Mouse (Mus musculus) T-helper 2 cell (primary cell): ENCODE results near the gene Aff3.

Experiments used
- in situ Hi-C: fragments of 300-600 bp; cut with MboI, MseI; formaldehyde crosslinking; loops from one replicate; pipeline ENCODE4 v1.15.1; 2025; ENCODE audit warnings: high pct_unique_total_duplicates

Gene Aff3

DNA sequence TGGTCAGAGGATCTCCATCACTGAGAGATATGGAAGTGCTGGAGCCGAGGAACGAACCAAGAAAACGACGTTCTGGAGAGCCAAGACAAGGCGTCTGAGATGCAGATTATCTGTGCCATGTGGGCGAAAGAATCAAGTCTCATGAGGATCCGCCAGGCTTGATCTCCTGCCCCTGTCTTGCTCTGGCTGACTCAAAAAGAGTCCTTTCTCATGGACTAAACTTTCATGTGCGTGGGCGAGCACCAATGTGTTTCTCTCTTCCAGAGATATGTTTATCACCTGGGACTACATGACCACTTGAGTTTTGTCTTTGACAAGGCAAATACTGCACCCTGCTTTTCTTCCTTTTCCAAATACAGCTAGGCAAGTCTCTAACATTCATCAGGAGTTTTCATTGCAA is 6.4 kb downstream of the Aff3 start:
- in situ Hi-C loops = no loop called here

DNA sequence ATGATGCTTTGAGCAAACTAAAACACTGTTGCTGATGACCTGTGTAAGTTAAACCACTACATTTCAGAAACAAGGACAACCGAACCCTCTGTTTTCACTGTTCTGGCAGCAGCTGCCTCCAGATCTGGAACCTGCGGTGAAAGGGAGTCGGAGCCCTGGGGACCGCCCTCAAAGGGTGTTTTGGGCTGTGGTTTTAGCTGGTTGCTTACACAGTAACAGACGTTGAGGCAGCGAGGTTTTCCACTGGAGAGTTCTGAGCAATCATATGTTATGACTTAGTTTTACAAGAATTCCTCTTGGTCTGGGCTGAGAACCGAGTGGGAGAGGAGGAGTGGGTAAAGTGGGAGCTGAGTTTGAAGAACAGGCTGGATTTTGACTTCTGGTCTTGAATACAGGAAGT is 7.1 kb downstream of the Aff3 start:
- in situ Hi-C loops = no loop called here

DNA sequence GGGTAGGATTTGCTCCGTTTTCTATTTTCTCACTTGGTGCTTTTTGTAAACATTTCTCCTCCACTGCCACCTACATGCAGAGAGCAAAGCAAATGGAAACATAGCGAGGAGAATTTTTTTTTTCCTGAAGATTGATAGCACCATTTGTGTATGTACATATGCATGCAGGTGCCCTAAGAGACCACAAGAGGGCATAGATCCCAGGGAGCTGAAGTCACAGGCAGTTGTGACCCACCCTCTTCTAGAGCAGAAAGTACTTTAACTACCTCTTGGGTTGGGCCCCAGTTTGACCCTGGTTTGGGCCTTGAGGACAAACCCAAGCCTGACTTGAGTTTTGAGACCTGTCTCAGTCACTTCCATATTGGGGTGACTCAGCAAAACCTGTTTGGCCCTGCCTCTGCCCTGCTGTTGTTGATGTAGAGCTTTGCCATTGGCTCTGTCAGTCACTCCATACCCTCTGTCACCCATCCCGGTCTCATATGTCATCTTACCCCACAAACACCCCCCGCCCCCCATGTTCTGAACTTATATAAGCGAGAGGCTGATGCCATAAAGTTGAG is 9.7 kb downstream of the Aff3 start:
- in situ Hi-C loops = no loop called here

DNA sequence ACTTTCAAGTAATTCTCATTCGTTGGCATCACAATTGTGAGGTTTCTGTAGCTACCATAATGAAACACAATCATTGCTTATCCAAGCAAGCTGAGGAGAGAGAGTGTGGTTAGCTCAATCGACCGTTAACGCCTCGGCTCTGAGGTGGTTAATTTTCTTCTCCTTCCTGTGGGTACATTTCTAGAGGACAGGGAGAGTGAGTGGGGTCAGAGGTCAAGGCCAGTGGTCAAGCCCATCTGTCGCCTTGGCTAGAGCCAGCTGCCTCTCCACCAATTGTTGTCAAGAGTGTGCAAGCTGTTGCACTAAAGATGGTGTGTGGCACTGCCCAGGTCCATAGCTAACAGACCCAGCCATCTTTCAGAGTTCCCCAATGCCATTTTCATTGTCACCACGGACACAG is 14.7 kb downstream of the Aff3 start:
- in situ Hi-C loops = no loop called here

DNA sequence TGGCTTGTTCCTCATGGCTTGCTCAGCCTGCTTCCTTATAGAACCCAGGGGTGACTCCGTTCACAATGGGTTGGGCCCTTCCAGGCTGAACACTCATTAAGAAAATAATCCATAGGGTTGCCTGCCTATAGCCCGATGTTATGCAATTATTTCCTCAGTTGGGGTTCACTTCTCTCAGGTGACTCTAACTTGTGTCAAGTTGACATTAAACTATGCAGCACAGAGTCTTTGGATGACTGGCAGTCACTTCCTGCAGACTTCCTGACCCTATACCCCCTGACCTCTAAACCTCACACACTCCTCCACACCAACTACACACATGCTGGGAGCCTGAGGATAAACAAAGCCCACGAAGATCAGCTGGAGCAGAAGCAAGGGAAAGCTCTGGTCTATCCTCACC is 15.6 kb downstream of the Aff3 start:
- in situ Hi-C loops = no loop called here

DNA sequence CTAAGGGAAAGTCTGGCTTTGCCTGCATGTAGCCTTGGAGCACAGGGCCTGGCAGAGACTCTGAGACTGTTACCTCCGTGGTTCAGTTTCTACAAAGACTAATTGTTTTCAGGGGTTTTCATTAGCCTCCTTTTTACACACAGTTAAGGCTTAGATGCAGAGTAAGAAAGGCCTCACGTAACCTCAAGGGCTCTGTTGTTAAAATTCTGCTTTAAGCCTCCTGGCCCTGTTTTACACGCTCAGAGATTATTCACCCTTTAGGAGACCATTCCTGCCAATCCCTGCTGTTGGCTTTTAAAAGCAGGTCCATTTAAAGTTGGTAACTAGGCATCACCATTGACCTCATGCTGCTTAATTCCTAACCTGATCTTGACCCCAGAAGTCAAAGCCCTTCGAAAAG is 22.5 kb downstream of the Aff3 start:
- in situ Hi-C loops = no loop called here

DNA sequence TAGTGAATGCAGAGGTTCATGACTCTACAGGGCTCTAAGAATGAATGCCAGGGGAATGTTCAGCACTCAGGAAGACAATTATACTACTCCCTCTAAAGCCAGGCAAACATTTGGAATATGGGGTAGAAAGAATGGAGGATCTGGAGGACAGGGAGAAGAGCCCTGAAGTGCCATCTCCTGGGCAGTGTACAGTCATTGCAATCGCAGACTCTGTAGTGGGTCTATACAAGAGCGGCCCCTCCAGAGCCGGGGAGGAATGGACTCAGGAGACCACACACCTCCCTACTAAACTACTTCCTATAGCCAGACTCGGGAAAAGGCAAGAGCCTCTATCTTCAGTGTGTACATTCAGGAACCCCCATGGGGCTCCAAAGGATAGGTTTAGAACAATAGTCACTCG is 25.1 kb downstream of the Aff3 start:
- in situ Hi-C loops = no loop called here

DNA sequence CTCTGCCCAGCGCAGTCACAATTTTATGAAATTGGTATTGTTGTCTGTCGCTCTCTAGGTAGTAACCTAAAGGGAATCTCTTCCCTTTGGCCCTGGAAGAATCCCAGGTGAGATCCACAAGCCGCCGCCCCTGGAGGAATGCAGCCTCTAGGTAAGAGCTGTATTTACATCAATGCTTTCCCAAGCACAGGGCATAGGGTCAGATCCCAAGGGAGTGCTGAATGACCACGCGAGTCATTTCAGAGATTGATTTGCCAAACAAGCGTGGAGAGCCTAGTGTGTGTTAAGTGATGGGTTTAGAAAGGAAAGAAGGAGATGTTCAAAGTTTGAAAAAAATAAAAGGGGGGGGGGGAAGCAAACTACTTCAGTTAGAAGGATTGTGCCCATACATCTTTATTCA is 29.2 kb downstream of the Aff3 start:
- in situ Hi-C loops = no loop called here

DNA sequence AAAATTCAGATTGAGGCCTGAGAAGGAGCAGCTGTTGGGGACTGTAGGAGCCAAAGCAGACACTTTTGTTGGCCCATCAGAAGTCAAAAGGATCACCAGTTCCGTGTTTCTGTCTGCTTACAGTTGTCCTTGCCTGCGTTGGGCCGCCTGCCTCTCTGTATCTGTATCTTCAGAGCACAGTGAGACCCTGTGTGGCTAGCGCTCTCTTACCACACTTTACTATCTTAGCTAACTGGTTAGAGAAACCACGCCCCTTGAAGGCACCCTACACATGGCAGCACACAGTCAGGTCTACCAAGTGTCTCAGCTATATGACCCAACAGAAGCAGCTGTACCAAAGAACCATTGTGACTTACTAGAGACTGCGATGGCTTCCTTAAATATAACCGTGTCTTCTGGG is 30.7 kb downstream of the Aff3 start:
- in situ Hi-C loops = no loop called here

DNA sequence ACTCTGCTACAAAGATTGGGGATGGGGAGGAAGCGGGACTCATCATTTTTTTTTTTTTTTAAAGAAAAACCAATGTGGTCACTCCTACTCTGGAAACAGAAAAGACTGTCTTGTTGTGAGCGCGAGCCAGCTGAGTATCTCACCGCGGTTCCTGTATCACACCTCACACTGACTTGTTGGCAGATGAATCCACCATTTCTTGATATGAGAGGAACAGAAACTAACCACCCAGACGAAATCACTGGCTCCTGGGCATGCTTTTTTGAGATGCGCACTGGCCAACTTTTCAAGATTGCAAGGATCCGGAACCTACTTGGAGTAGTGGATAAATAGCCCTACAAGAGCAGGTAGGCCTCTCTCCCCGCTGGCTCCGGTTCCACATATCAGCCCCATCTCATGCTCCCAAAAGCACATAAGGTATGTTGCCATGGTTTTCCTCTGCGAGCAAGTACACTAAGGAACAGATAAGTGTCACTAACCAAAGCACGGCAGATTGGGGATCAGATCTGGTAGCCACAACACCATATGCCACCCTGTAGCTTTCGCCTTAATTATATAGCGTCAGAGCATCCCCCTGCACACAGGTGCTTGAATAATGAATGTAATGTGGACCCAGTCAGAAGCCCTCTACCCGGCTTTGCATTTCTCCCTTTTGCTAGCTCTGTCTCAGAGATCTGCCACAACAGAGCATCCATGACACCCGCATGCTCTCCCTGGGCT is 32.1 kb downstream of the Aff3 start:
- in situ Hi-C loops = no loop called here

DNA sequence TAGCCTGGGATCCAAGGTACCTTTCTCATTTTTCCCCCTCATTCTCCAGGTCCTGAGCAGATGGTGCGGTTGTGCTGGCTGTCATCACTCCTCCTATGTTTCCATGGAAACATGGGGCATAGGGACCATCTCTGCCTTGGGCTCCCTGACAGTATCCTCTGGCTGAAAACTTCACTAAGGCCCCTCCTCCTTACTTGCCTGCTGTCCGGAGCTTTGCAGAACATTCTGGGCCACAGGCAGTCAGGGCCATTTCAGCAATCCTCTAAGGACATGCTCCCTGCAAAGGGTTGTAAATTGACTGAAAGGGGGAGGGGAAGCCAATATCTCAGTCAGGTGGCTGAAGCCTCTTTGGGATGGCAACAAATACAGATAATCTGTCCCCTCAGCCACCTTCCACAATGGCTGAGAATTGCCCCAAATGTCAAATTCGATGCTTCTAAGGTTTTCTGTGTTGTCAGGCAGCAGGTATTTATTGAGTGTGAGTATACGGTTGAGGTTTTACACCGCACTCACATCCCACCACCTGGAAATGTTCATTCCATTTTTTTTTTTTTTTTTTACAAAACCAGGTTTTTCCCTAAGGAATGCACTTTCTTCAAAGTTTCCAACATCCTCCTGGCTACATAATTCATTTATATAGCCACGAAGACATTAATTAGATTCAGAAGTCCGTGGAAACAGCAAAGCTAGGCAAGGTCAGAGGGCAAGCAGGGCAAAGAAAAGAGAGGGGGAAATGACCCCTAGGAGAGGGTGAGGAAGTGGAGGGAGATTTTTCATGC is 33.1 kb downstream of the Aff3 start:
- in situ Hi-C loops = no loop called here

DNA sequence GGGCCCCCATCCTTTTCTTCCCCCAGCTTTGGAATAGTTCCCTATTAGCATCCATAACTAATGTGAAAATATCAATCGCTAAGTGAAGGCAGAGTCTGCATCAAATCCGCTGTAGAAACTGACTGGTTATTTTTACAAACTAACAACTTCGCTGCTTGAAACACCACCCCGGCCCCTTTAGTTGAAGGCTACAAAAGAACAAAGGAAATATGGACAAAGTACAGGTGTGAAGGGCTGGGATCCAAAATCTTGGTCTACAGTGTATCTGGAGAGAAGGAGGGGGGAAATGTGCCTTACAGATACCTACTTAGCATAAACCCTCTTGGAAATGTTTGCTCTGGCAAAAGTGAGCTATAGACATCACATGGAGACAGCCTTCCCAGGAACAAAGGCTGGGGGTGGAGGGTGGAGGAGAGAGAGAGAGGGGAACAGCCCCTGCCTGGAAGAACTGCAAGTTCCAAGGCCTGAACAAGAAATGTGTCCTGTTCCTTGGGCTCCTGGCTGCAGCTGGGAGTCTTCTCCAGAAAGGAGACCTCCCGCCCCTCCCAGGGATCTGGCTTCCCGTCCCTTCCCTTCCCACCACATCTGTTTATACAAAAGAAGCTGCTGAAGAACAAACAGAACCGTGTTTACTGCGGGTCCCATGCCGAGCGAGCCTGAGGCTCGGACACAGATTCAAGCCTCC is 35.7 kb downstream of the Aff3 start:
- in situ Hi-C loops = loop anchor here (10.0 kb wide), 1 partner anchor 1944 kb away; the partner anchor contains the start of gene Fam178b

DNA sequence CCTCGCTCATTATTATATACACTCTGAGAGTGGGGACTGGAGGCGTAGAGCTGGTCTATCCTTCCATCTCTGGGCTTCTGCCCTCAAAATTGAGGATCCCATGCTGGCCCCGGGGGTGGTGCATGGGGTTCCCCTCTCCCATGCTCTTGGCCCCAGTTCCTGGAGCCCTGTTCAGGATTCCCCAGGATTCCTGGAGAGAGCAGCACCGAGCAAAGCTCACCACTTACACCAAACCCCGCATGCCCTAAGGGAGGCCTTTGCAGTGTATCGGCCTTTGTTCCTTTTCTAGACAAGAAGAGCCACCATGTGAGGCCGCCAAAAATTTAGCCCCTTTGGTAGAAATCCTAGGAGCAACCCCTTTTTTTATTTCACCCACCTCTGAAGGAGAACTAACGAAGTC is 36.3 kb downstream of the Aff3 start:
- in situ Hi-C loops = loop anchor here (10.0 kb wide), 1 partner anchor 1944 kb away; the partner anchor contains the start of gene Fam178b

DNA sequence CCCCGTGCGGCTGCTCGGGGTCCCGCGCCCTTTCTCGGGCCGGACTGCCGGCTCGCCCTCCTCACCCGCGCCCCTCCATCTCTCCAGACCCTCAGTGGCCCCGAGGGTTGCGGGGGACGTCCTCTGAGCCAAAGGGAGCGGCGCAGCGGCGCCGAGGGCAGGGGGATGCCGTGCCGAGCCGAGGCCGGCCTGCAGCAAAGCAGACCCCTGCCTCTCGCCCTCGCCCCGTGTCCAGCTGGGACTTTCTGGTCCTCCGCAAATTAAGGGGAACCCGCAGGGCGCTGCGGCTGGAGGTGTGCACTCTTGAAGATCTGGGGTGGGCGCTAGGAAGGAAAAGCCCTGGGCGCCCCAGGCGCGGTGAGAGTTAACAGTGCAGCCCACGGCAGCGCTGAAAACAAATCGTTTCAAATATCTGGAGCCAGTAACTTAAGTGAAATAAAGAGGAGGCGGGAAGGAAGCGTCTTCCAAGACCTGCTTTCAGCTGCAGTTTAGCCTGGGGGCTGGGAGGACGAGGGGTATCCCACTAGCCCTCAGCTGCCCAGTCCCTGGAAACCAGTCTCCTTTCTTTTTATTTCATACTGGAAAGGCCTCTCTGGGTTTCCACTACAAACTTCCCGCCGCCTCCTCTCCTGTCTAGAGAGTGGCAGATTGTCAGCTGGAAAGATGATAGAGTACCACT is 36.9 kb downstream of the Aff3 start:
- in situ Hi-C loops = loop anchor here (10.0 kb wide), 1 partner anchor 1943 kb away; the partner anchor contains the start of gene Fam178b

DNA sequence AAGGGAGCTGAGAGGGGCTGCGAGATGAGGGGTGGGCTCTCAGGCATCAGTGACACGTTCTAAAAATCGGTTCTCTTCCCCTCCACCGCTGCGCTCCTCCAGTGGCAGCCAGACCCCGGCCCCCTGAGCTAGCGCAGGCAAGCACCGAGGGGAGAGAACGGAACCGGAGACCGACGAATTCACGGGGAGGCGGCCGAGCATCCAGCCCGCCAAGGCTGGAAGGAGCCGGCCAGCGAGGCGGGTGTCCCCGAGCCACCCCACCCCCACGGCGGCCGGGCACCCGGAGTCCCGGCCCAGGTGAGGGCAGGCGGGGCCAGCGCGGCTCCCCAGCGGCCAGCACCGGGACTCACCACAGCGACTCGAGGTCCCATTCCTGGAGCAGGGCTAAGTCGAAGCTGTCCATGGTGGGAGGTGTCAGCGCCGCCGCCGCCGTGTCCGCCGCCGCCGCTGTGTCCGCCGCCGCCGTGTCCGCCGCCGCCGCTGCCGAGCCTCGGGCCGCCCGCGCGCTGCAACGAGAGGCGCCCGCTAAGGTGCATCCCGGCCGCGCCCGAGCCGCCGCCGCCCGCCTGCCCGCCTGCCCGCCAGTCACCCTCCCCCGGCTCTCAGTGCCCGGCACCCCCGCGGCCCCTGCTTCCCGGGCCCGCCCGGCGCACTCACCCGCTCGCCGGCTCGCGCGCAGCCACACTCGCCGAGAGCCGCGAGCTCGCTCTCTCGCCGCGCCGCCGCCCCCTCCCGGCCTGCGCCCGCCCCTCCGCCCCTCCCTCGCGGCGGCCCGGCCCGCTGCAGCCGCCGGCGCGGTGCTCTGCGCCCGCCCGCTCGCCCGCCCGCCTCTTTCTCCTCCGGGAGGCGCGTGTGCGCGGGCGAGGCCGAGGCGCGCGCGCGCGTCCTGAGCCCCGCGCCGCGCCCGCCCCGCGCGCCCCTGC is 37.8 kb downstream of the Aff3 start:
- in situ Hi-C loops = loop anchor here (10.0 kb wide), 1 partner anchor 1942 kb away; the partner anchor contains the start of gene Fam178b

DNA sequence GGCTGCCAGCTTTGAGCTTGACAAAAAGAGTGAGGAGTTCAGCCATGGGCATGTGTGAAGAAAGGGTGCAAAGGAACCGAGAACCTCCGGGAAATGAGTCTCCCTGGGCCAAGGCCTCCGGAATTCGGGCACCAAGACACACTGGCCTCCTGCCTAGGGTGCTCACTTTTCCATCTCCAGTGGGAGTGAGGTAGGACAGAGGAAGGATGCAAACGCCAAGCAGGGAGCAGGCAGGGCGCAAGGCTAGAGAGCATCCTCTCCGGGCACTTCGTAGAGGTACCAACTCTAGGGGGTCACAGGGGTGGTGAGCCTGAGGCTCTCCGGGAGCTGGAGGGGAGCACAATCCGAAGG is 38.4 kb downstream of the Aff3 start:
- in situ Hi-C loops = loop anchor here (10.0 kb wide), 1 partner anchor 1942 kb away; the partner anchor contains the start of gene Fam178b

DNA sequence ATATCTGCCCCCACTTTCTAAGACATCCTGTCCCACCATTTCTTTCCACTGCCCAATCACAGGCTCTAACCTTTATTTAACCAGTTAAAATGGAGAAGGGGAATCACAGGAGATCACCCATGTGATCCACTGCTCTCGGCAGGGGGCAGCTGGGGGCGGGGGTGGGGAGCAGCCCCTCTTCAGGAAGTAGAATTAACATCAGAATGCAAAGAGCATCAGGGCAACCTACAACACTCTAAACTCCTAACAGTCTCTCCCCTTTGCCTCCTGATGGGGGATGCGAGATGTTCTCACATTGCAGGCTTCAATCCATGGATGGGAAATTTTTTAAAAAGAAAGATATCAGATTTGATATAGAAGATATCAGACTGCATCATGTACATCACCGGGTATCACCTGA is 42.9 kb downstream of the Aff3 start:
- in situ Hi-C loops = loop anchor here (10.0 kb wide), 1 partner anchor 1937 kb away; the partner anchor contains the start of gene Fam178b

DNA sequence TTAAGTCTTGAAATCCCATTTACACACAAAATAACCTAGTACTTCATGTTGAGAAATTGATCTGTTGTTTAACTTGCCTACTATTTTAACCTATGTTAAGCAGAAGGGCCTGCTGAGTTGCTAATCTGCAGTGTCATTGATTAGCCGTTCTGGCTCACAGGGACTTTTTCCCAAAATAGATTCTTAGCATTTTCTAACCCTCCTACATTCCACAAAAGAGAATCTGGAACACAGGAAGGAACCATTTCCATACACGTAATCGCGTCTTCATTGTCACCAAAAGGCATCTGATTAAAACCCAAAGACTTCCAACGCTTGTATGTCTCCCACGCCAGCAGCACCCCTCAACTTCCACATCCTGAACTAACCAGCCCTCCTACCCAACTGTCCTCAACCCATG is 44.4 kb downstream of the Aff3 start:
- in situ Hi-C loops = loop anchor here (10.0 kb wide), 1 partner anchor 1936 kb away; the partner anchor contains the start of gene Fam178b

DNA sequence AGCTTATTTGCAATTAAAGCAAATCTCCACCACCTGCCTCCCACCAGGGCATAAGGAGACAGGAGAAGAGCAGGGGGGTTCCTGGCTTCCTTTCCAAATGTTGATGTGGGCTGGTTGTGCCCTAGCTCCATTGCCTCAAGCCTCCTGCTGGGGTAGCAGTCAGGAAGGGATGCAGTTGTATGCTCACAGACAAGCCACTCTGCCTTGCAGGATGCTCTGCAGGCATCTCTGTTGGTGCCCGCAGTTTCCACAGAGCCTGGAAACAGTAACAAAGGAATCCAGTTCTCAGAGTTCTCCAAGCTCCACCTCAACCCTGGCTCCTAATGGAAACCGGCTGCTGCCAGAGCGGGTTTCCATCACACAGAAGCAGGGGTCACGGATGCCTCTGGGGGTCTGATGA is 58.0 kb downstream of the Aff3 start:
- in situ Hi-C loops = no loop called here

DNA sequence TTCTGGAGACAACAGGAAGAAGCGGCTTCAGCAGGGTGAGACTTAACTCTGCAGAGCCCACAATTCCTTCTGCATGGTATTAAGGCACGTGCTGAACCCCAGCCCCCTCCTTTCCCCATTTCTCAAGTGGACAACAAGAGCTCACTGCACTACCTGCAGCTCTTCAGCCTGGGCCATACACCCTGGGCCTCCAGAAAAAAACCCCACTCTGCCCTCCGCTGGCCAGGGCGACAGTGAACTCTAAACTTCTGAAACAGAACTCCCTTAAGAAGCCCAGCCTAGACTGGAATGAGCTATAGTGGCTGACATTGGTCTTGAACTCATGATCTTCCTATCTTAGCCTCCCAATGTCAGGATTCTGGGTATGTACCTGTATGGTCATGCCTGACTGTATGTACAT is 59.3 kb downstream of the Aff3 start:
- in situ Hi-C loops = no loop called here
